Mouse (Mus musculus): ENCODE measurements at regions not wholly inside any gene's neighbourhood (a gene's known extent, or its start where the extent isn't known, plus 50 kb on each side); places are given as distances from the start of the nearest gene placed in this dataset.

GRCm38 (mm10) chr2:146624207-146624606, 112.1 kb upstream of the Ralgapa2 start:
- no peak for DNase-seq (ENCODE audit: low read depth, low spot score)

- DNase-seq (ENCODE audit: low read depth, low spot score): no peak
Observed at GRCm38 (mm10) chr2:146625166-146625751, 113.1 kb upstream of the Ralgapa2 start.

GRCm38 (mm10) chr2:146626531-146626930, 114.4 kb upstream of the Ralgapa2 start:
- no peak for DNase-seq (ENCODE audit: low read depth, low spot score)

GRCm38 (mm10) chr2:146630179-146630578, 118.0 kb upstream of the Ralgapa2 start:
- no peak for DNase-seq (ENCODE audit: low read depth, low spot score)

GRCm38 (mm10) chr2:146631098-146631497, 119.0 kb upstream of the Ralgapa2 start:
- DNase-seq (ENCODE audit: low read depth, low spot score): no peak

- DNase-seq (ENCODE audit: low read depth, low spot score): peak; percentile 92
Observed at GRCm38 (mm10) chr2:146633329-146634070, 121.4 kb upstream of the Ralgapa2 start.

- DNase-seq (ENCODE audit: low read depth, low spot score): no peak
Observed at GRCm38 (mm10) chr2:146637573-146637972, 125.4 kb upstream of the Ralgapa2 start.

- no peak for DNase-seq (ENCODE audit: low read depth, low spot score)
Observed at GRCm38 (mm10) chr2:146646237-146646972, 134.3 kb upstream of the Ralgapa2 start.

- no peak for DNase-seq (ENCODE audit: low read depth, low spot score)
Observed at GRCm38 (mm10) chr2:146646973-146647282, 134.8 kb upstream of the Ralgapa2 start.

GRCm38 (mm10) chr2:146661346-146661745, 149.2 kb upstream of the Ralgapa2 start:
- no peak for DNase-seq (ENCODE audit: low read depth, low spot score)

GRCm38 (mm10) chr2:146672761-146673160, 160.6 kb upstream of the Ralgapa2 start:
- no peak for DNase-seq (ENCODE audit: low read depth, low spot score)

- DNase-seq (ENCODE audit: low read depth, low spot score): no peak
Observed at GRCm38 (mm10) chr2:146681979-146682378, 169.8 kb upstream of the Ralgapa2 start.

GRCm38 (mm10) chr2:146685854-146686507, 169.7 kb upstream of the Kiz start:
- peak; percentile 15 for DNase-seq (ENCODE audit: low read depth, low spot score)

- no peak for DNase-seq (ENCODE audit: low read depth, low spot score)
Observed at GRCm38 (mm10) chr2:146688544-146688943, 167.1 kb upstream of the Kiz start.

- DNase-seq (ENCODE audit: low read depth, low spot score): no peak
Observed at GRCm38 (mm10) chr2:146693484-146693883, 162.2 kb upstream of the Kiz start.

- no peak for DNase-seq (ENCODE audit: low read depth, low spot score)
Observed at GRCm38 (mm10) chr2:146694041-146694440, 161.6 kb upstream of the Kiz start.

- no peak for DNase-seq (ENCODE audit: low read depth, low spot score)
Observed at GRCm38 (mm10) chr2:146696277-146696676, 159.4 kb upstream of the Kiz start.

- DNase-seq (ENCODE audit: low read depth, low spot score): no peak
Observed at GRCm38 (mm10) chr2:146696727-146697126, 158.9 kb upstream of the Kiz start.

GRCm38 (mm10) chr2:146710676-146711075, 145.0 kb upstream of the Kiz start:
- no peak for DNase-seq (ENCODE audit: low read depth, low spot score)

- no peak for DNase-seq (ENCODE audit: low read depth, low spot score)
Observed at GRCm38 (mm10) chr2:146721184-146721715, 134.4 kb upstream of the Kiz start.

- DNase-seq (ENCODE audit: low read depth, low spot score): no peak
Observed at GRCm38 (mm10) chr2:146722351-146723025, 133.2 kb upstream of the Kiz start.

All from 3T3-L1 (cell line).